Mouse (Mus musculus) E14TG2a.4 (cell line): ENCODE data around the gene Nfkb2.

Experiments used
- CTCF ChIP-seq: conservative IDR thresholded peaks from 2 replicates; pipeline ENCODE4 v1.5.1; 2014; ENCODE audit warnings: low read length
- NANOG ChIP-seq: IDR thresholded peaks from 2 replicates; pipeline ENCODE4 v1.6.1; 2014; ENCODE audit warnings: borderline replicate concordance, low read length, mixed read lengths
- POU5F1 ChIP-seq: IDR thresholded peaks from 2 replicates; pipeline ENCODE4 v1.6.1; 2014; ENCODE audit warnings: low read length, borderline replicate concordance

- TF ChIP-seq CTCF (no peak), POU5F1 (no peak), NANOG (no peak)
Measured at GRCm38 (mm10) chr19:46347936-46348668, 44.0 kb downstream of the Nfkb2 start.
